Mouse (Mus musculus) neutrophil, adult 65 days (primary cell): ENCODE measurements around the gene Gpr176. TPM values are rescaled to one million over a fixed set of nuclear protein-coding genes. Genes with fewer than 3 reads are reported as not detected.

ENCODE experiments used
- total RNA-seq: library from RNA; stranded (reverse); gene quantifications from 2 replicates; pipeline ENCODE4 v1.2.4, GENCODE M21; 2023

The Gpr176 gene
- not detected in 2 replicates for total RNA-seq

GRCm38 (mm10) chr2:118372901-118373571, at the start of gene Gpr176:
Gpr176 (minus strand) TSS chr2:118373419.

GRCm38 (mm10) chr2:118388341-118389335, 15.4 kb upstream of the Gpr176 start, which contains the start of gene Eif2ak4:
Eif2ak4 (plus strand) TSS chr2:118388618.

GRCm38 (mm10) chr2:118256621-118257053, 116.6 kb downstream of the Gpr176 start, which contains the start of gene Fsip1:
Fsip1 (minus strand) TSS chr2:118256966.

Other genes with a start within 250 kb of the Gpr176 start
- gene Fsip1, start 116.5 kb downstream of the Gpr176 start, total RNA-seq, result not detected in 2 replicates
- gene Eif2ak4, start 15.2 kb upstream of the Gpr176 start, total RNA-seq, result 7.4 and 8.2 TPM in 2 replicates
- 64.4 and 66.7 TPM in 2 replicates for gene Srp14, start 106.3 kb upstream of the Gpr176 start, total RNA-seq
- 5.6 and 13.9 TPM in 2 replicates for gene Bmf, start 176.3 kb upstream of the Gpr176 start, total RNA-seq
- 32.8 and 37.9 TPM in 2 replicates for gene Bub1b, start 224.8 kb upstream of the Gpr176 start, total RNA-seq